Mouse (Mus musculus) spleen, adult 2 months (tissue): ENCODE results near the gene Gm49322. TPM values are rescaled to one million over a fixed set of nuclear protein-coding genes. Genes with fewer than 3 reads are reported as not detected.

Experiments used
- DNase-seq, 2 experiments: peaks; one replicate each; pipeline versions ENCODE4 v3.0.0 to v3.0.0-alpha.2; 2012 to 2021; ENCODE audit warnings: low spot score in 2 of 2, low read depth in 1 of 2
- H3K27ac ChIP-seq: fragments of 200-500 bp; 2 replicates; pipeline ENCODE4 v1.5.1; 2012; ENCODE audit warnings: low read length, inconsistent platforms; ENCODE audit not compliant: insufficient read depth
- H3K27me3 ChIP-seq: fragments of 200-500 bp; 2 replicates; pipeline ENCODE4 v1.6.1; 2012; ENCODE audit warnings: mild to moderate bottlenecking, moderate library complexity, low read length, inconsistent platforms; ENCODE audit not compliant: control insufficient read depth, insufficient read depth
- H3K36me3 ChIP-seq: fragments of 200-500 bp; 2 replicates; pipeline ENCODE4 v1.6.1; 2012; ENCODE audit warnings: mild to moderate bottlenecking, low read length, inconsistent platforms; ENCODE audit not compliant: control insufficient read depth, insufficient read depth
- H3K4me1 ChIP-seq: fragments of 200-500 bp; 2 replicates; pipeline ENCODE4 v1.6.1; 2011; ENCODE audit warnings: inconsistent platforms; ENCODE audit not compliant: control insufficient read depth, insufficient read depth, insufficient read length
- H3K4me3 ChIP-seq: fragments of 200-500 bp; 2 replicates; pipeline ENCODE4 v1.5.1; 2011; ENCODE audit warnings: mild to moderate bottlenecking, inconsistent platforms; ENCODE audit not compliant: insufficient read depth, insufficient read length; ENCODE audit errors: extremely low read depth
- CTCF ChIP-seq: fragments of 200-500 bp; IDR thresholded peaks from 2 replicates; pipeline ENCODE4 v1.5.1; 2011; ENCODE audit warnings: mild to moderate bottlenecking, inconsistent platforms; ENCODE audit not compliant: insufficient read depth, insufficient read length, insufficient replicate concordance; ENCODE audit errors: extremely low read depth
- POLR2A ChIP-seq: fragments of 200-500 bp; IDR thresholded peaks from 2 replicates; pipeline ENCODE4 v1.6.1; 2011; ENCODE audit warnings: low read depth, low read length, inconsistent platforms
- WGBS: fragments of 180-500 bp; shearing (Covaris S2); methylation state at CpG from one replicate; pipeline ENCODE4 v1.1.7; 2018; 5-methylcytosine and 5-hydroxymethylcytosine counted together
- polyA plus RNA-seq: library from polyadenylated mRNA; depleted of rRNA; stranded (reverse); fragments of >200 nt; gene quantifications from 2 replicates; pipeline ENCODE4 v1.2.3, GENCODE M21; 2012; rRNA removed

Gene Gm49322
- polyA plus RNA-seq, 1 experiment: 3.0 TPM

DNA sequence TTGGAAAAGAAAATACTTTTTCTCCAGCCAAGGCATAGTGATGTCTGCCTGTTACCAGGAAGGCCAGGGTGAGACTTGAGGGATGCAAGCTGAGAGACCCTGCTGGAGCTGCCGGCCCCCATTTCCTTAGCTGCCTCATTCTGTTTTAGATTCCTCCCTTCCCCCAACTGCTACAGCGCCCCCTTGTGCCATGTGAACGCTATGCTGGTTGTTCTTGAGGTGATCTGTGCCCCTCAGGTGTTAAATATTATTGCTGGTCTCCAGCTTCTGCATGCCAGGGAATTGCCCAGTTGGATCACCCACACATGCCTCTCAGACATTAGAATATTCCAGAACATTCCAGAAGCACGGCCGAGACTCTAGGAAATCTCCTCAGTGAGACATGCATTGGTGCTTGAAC, 55.3 kb downstream of the Gm49322 start:
- H3K36me3 ChIP-seq: peaks cover 4% of the 10 kb centered on the region
- peak; percentile 45 to 67 for DNase-seq
- H3K27me3 ChIP-seq: no peaks in the 10 kb centered on the region
- H3K4me1 ChIP-seq: peaks cover 59% of the 10 kb centered on the region
- no peak overlapping the region for H3K4me3 ChIP-seq
- WGBS: 38% methylated on average over 5 of the region's 5 CpGs
- no peak overlapping the region for H3K27ac ChIP-seq
- TF ChIP-seq CTCF (peak; percentile 61; the same call in 1 of the 2 replicates), POLR2A (no peak)

DNA sequence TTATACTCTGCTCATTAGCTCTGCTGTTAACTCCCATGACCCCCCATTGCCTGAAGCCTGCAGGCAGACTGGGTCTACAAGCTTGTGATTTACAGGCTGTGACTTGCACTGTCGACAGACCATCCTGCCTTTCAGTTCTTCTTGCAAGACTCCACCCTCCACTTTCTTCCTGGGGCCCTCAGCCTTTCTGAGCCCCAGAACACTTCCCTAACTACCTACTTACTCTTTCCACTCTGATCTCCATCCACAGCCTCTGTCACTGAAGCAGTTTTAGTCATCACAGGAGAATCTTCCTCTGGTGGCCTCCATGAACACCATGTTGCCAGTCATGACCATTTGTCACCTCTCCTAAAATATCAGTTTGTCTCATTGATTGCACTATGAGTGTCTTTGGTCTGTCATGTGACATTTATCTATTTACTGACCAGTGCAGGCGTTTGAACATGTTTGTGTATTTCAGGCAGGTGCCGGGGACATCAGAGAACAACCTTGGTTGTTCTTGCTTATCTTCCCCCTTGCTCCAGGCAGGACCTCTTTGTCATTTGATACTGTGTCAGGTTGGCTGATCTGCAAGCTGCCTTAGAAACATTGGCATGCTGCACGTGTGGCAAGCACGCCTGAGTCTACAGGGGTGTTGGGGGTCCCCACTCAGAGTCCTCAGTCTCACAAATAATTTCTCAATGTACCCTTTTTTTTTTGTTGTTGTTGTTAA, 57.8 kb downstream of the Gm49322 start:
- no peak for TF ChIP-seq CTCF
- TF ChIP-seq POLR2A: no peak; the same call in 1 of the 2 replicates
- WGBS: 25% methylated on average over 5 of the region's 5 CpGs
- peak in 1 of 2 experiments; percentile 58 for DNase-seq
- Histone ChIP-seq H3K4me3 (no peak overlapping the region), H3K36me3 (peaks cover 28% of the 10 kb centered on the region), H3K27ac (peak overlapping the region; percentile 78), H3K27me3 (no peaks in the 10 kb centered on the region), H3K4me1 (peaks cover 46% of the 10 kb centered on the region)

DNA sequence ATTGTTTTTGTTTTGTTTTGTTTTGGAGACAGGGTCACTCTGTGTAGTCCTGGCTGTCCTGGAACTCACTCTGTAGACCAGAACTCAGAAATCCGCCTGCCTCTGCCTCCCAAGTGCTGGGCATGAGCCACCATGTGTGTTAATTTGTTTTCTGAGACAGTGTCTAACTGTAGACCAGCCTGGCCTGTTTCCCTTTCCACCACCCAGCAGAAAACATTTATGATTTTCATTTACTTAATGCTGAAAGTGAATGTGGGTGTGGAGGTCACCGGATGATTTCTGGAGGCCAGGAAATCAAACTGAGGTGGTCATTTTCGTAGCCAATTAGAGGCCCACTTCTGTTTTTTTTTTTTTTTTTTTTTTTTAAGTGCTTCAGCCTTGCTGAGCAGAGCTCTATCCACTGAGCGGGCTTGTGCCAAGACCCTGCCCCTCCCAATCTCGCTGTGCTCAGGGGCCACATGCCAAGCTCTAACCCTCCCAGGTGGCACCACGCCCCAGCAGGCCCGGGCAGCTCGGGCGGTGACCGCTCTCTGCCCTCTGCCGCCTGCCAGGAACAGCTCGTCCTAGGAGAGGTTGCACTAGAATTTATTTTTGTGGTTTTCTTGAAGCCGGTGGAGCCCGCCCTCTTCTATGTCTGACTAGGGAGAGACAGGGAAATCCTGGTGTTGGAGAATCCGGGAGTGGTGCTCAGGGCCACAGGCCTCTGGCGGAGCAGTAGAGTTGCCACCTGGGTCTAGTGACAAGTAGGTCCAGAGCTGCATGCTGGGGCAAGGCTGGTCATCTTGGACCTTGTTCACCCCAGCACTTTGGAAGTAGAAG, 58.6 kb downstream of the Gm49322 start:
- H3K4me1 ChIP-seq: peaks cover 46% of the 10 kb centered on the region
- no peak for DNase-seq
- TF ChIP-seq POLR2A (no peak), CTCF (no peak)

DNA sequence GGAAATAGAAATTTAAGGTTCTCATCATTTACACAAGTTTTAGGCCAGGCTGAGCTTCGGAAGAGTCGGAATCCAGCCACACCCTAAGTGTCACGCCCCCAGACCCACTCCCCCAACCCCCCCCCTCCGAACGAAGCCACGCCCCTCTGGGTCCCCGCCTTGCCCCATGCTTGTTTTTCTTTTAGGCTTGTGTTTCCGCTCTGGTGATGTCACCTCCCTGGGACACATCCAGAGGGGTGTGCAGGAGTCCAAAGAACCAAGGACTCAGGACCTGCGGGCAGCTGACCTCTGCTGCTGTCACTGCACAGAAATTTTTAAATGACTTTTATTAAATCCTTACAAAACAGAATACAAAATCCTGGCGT, 59.2 kb downstream of the Gm49322 start:
- Histone ChIP-seq H3K27me3 (no peaks in the 10 kb centered on the region), H3K36me3 (peaks cover 42% of the 10 kb centered on the region), H3K4me1 (peaks cover 51% of the 10 kb centered on the region), H3K27ac (peak overlapping the region; percentile 78), H3K4me3 (no peak overlapping the region)
- DNase-seq: no peak
- TF ChIP-seq POLR2A (no peak), CTCF (no peak)
- WGBS: 16% methylated on average over 10 of the region's 10 CpGs

More for the DNA sequence above, 58.6 kb downstream of the Gm49322 start:
- no peak overlapping the region for H3K4me3 ChIP-seq
- 7% methylated on average over 16 of the region's 16 CpGs for WGBS
- H3K36me3 ChIP-seq: peaks cover 36% of the 10 kb centered on the region
- peak overlapping the region; percentile 78 for H3K27ac ChIP-seq
- H3K27me3 ChIP-seq: no peaks in the 10 kb centered on the region

Other genes starting within 250 kb of the Gm49322 start
- 0.04 TPM in 1 of 2 replicates, not detected in the other for gene Plk5, start 249.6 kb upstream of the Gm49322 start, polyA plus RNA-seq
- gene Mex3d, start 218.4 kb upstream of the Gm49322 start, polyA plus RNA-seq: 13.4 and 22.6 TPM in 2 replicates
- 110 and 124 TPM in 2 replicates for gene Mbd3, start 206.5 kb upstream of the Gm49322 start, polyA plus RNA-seq
- 399 and 753 TPM in 2 replicates for gene Uqcr11, start 199.2 kb upstream of the Gm49322 start, polyA plus RNA-seq
- 173 and 240 TPM in 2 replicates for gene Tcf3, start 172.4 kb upstream of the Gm49322 start, polyA plus RNA-seq
- not detected in 2 replicates for gene Onecut3, start 111.2 kb upstream of the Gm49322 start, polyA plus RNA-seq
- gene Atp8b3, start 66.9 kb upstream of the Gm49322 start, polyA plus RNA-seq: 0.01 and 0.04 TPM in 2 replicates
- gene Rexo1, start 44.5 kb upstream of the Gm49322 start, polyA plus RNA-seq: 78.0 and 95.1 TPM in 2 replicates
- gene Klf16, start 28.7 kb upstream of the Gm49322 start, polyA plus RNA-seq: 27.9 and 41.8 TPM in 2 replicates
- gene Abhd17a, start 15.7 kb upstream of the Gm49322 start, polyA plus RNA-seq: 220 and 302 TPM in 2 replicates
- gene Scamp4, start 3.1 kb upstream of the Gm49322 start, polyA plus RNA-seq: 94.8 and 110 TPM in 2 replicates
- gene Adat3, start 3.1 kb upstream of the Gm49322 start, polyA plus RNA-seq: 17.0 and 25.7 TPM in 2 replicates
- gene Csnk1g2, start 16.8 kb downstream of the Gm49322 start, polyA plus RNA-seq: 206 and 283 TPM in 2 replicates
- 49.5 and 66.1 TPM in 2 replicates for gene Btbd2, start 51.0 kb downstream of the Gm49322 start, polyA plus RNA-seq
- gene Mknk2, start 72.1 kb downstream of the Gm49322 start, polyA plus RNA-seq: 351 and 533 TPM in 2 replicates
- 130 and 156 TPM in 2 replicates for gene Mob3a, start 96.0 kb downstream of the Gm49322 start, polyA plus RNA-seq
- gene Izumo4, start 96.2 kb downstream of the Gm49322 start, polyA plus RNA-seq: 49.0 and 60.8 TPM in 2 replicates
- 92.5 and 111 TPM in 2 replicates for gene Ap3d1, start 136.2 kb downstream of the Gm49322 start, polyA plus RNA-seq
- 46.2 and 56.2 TPM in 2 replicates for gene Dot1l, start 149.2 kb downstream of the Gm49322 start, polyA plus RNA-seq
- 38.7 and 54.3 TPM in 2 replicates for gene Sf3a2, start 192.2 kb downstream of the Gm49322 start, polyA plus RNA-seq
- gene Plekhj1, start 192.6 kb downstream of the Gm49322 start, polyA plus RNA-seq: 71.8 and 97.5 TPM in 2 replicates
- gene Amh, start 199.2 kb downstream of the Gm49322 start, polyA plus RNA-seq: 1.3 and 2.3 TPM in 2 replicates
- gene Jsrp1, start 207.5 kb downstream of the Gm49322 start, polyA plus RNA-seq: not detected in 2 replicates
- 730 and 862 TPM in 2 replicates for gene Oaz1, start 220.6 kb downstream of the Gm49322 start, polyA plus RNA-seq
- gene Lingo3, start 238.0 kb downstream of the Gm49322 start, polyA plus RNA-seq: 0.02 TPM in 2 replicates
- 84.0 and 103 TPM in 2 replicates for gene Lsm7, start 249.2 kb downstream of the Gm49322 start, polyA plus RNA-seq
- gene Sppl2b, start 249.3 kb downstream of the Gm49322 start, polyA plus RNA-seq: 127 and 130 TPM in 2 replicates